Mouse (Mus musculus) kidney, adult 2 months (tissue): ENCODE measurements around the gene Mettl3.
"Not testable (repeated sequence)": the region's sequence is repeated elsewhere in the genome, so short reads cannot be mapped to it uniquely, and the experiment has no call there.

Source experiments
- CTCF ChIP-seq: fragments of 200-500 bp; conservative IDR thresholded peaks from 2 replicates; pipeline ENCODE4 v1.5.1; 2011; ENCODE audit warnings: low read depth, mild to moderate bottlenecking, control low read depth, low read length, moderate library complexity, mixed read lengths; ENCODE audit not compliant: insufficient read depth, insufficient read length
- POLR2A ChIP-seq: fragments of 200-500 bp; IDR thresholded peaks from one replicate; pipeline ENCODE4 v1.6.1; 2011; ENCODE audit warnings: low read depth, low read length, control low read depth

- TF ChIP-seq CTCF, POLR2A: not testable (repeated sequence)
Measured at GRCm38 (mm10) chr14:52310343-52310742, 5.4 kb upstream of the Mettl3 start.
